ENCODE assay signal across 9 mouse cellular contexts in the genomic region with DNA sequence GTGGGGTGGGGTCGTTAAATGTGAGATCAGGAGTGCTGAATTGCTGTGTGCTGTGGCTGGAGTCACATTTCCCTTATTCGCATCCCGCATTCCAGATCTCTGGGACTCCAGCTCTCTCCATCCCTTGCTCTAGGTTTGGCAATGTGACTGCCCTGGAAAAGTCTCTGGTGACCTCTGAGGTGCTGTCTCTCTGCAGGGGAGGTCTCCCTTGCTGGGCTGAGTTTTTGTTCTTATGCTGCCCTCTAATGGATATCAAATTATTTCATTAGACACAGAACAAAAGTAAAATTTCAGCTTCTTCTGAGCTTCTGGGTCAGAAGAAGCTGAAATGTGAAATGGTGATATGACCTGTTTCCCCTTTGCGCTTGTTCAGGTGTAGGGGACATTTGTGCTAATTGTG.
DNase-seq lines count a peak whose midpoint lies in the region; ATAC-seq and TF ChIP-seq lines count a peak whose summit lies in the region.
"Had no signal": no experiment of that assay in that cellular context is flagged by ENCODE, and none has a peak within 500 bp of the region (broad histone marks: within the 10 kb centered on the region; RNA-seq: fewer than 3 reads in every experiment).

No protein-coding gene starts in this region.

- ATAC-seq in kidney, postnatal 0 days (replicated peaks; ENCODE audit: low FRiP score, low read depth), result no peak
- no peak for ATAC-seq in forebrain, embryonic 14.5 days
- no peak for ATAC-seq in midbrain, embryonic 13.5 days

- no peak overlapping the region for H3K4me2 ChIP-seq in kidney, postnatal 0 days (ENCODE audit: low read length)
- H3K4me2 ChIP-seq in forebrain, embryonic 14.5 days (ENCODE audit: low read length), result peak overlapping the region; percentile 2; the same call in 1 of the 2 replicates
- H3K4me2 ChIP-seq in midbrain, embryonic 13.5 days (replicated peaks), result no peak overlapping the region
- H3K4me2 ChIP-seq: heart, embryonic 15.5 days had no signal

- no peaks in the 10 kb centered on the region for H3K27me3 ChIP-seq in kidney, postnatal 0 days (ENCODE audit: insufficient read depth, low read length)
- no peaks in the 10 kb centered on the region for H3K27me3 ChIP-seq in forebrain, embryonic 14.5 days (replicated peaks; ENCODE audit: control insufficient read depth, insufficient read depth, low read length)
- peaks cover 13% of the 10 kb centered on the region; the same call in 1 of the 2 replicates for H3K27me3 ChIP-seq in midbrain, embryonic 13.5 days
- H3K27me3 ChIP-seq: heart, embryonic 15.5 days had no signal

- no peaks in the 10 kb centered on the region for H3K36me3 ChIP-seq in kidney, postnatal 0 days (ENCODE audit: insufficient read depth, low read length)
- no peaks in the 10 kb centered on the region for H3K36me3 ChIP-seq in forebrain, embryonic 14.5 days (ENCODE audit: control insufficient read depth, insufficient read depth, low read length)
- no peaks in the 10 kb centered on the region for H3K36me3 ChIP-seq in midbrain, embryonic 13.5 days
- H3K36me3 ChIP-seq: heart, embryonic 15.5 days had no signal

- H3K27ac ChIP-seq in kidney, postnatal 0 days, result no peak overlapping the region
- no peak overlapping the region for H3K27ac ChIP-seq in forebrain, embryonic 14.5 days (ENCODE audit: low read depth, low read length)
- peak overlapping the region; percentile 49 for H3K27ac ChIP-seq in midbrain, embryonic 13.5 days
- H3K27ac ChIP-seq: heart, embryonic 15.5 days had no signal

- H3K9me3 ChIP-seq in kidney, postnatal 0 days (replicated peaks; ENCODE audit: low read length), result no peaks in the 10 kb centered on the region
- no peaks in the 10 kb centered on the region for H3K9me3 ChIP-seq in forebrain, embryonic 14.5 days (replicated peaks; ENCODE audit: control insufficient read depth, low read length)
- H3K9me3 ChIP-seq in midbrain, embryonic 13.5 days, result no peaks in the 10 kb centered on the region
- H3K9me3 ChIP-seq: heart, embryonic 15.5 days had no signal

- no peak overlapping the region for H3K4me3 ChIP-seq in kidney, postnatal 0 days (replicated peaks; ENCODE audit: low read depth, low read length)
- no peak overlapping the region for H3K4me3 ChIP-seq in forebrain, embryonic 14.5 days (ENCODE audit: low read depth, low read length)
- H3K4me3 ChIP-seq in midbrain, embryonic 13.5 days (replicated peaks), result no peak overlapping the region
- H3K4me3 ChIP-seq: heart, embryonic 15.5 days had no signal

- peak; percentile 52 for TF ChIP-seq CTCF in kidney, postnatal 0 days (IDR thresholded peaks at IDR 0.05; ENCODE audit: low read depth)

- no peak overlapping the region for H3K9ac ChIP-seq in kidney, postnatal 0 days (ENCODE audit: low read depth, low read length)
- no peak overlapping the region for H3K9ac ChIP-seq in forebrain, embryonic 14.5 days (ENCODE audit: low read length)
- no peak overlapping the region for H3K9ac ChIP-seq in midbrain, embryonic 13.5 days (replicated peaks)
- H3K9ac ChIP-seq: heart, embryonic 15.5 days had no signal

- no peaks in the 10 kb centered on the region for H3K4me1 ChIP-seq in kidney, postnatal 0 days (replicated peaks; ENCODE audit: insufficient read depth, low read length)
- H3K4me1 ChIP-seq in forebrain, embryonic 14.5 days (ENCODE audit: control insufficient read depth, insufficient read depth, low read length), result peaks cover 33% of the 10 kb centered on the region
- H3K4me1 ChIP-seq in midbrain, embryonic 13.5 days (replicated peaks), result peaks cover 42% of the 10 kb centered on the region
- H3K4me1 ChIP-seq: heart, embryonic 15.5 days had no signal

- 29% methylated on average over 4 of the region's 4 CpGs for WGBS in kidney, postnatal 0 days
- 17% methylated on average over 4 of the region's 4 CpGs for WGBS in forebrain, embryonic 14.5 days
- WGBS in midbrain, embryonic 13.5 days, result 27% methylated on average over 4 of the region's 4 CpGs

- peak; percentile 66 for DNase-seq in kidney, postnatal 0 days (ENCODE audit: low spot score)
- DNase-seq in kidney, postnatal 25 days, result no peak
- peak; percentile 41 for DNase-seq in adipocyte (ENCODE audit: low spot score)
- DNase-seq in forebrain, embryonic 14.5 days (ENCODE audit: low spot score), result peak; percentile 54
- DNase-seq in left cerebral cortex, adult 11 months (ENCODE audit: low spot score), result no peak
- no peak for DNase-seq in adrenal gland, adult 8-10 months
- no peak for DNase-seq in layer of hippocampus, adult 8-10 months (ENCODE audit: low spot score in 2 of 2)

Comparison
In these comparisons a context has a peak if more than half of its experiments do, and no peak if none do; other contexts are left out.
1. DNase-seq: peak in kidney, postnatal 0 days (single experiment), adipocyte (single experiment) and forebrain, embryonic 14.5 days (single experiment); none in kidney, postnatal 25 days (0 of 2), left cerebral cortex, adult 11 months (single experiment), adrenal gland, adult 8-10 months (single experiment) and layer of hippocampus, adult 8-10 months (0 of 2).